Mouse (Mus musculus) small intestine, adult 2 months (tissue): ENCODE results near the gene P2rx4. TPM values are rescaled to one million over a fixed set of nuclear protein-coding genes. Genes with fewer than 3 reads are reported as not detected.

Experiments
- H3K27ac ChIP-seq: fragments of 200-500 bp; 2 replicates; pipeline ENCODE4 v1.5.1; 2012; ENCODE audit warnings: low read depth, low read length, control low read depth, inconsistent platforms; ENCODE audit not compliant: insufficient read depth
- H3K27me3 ChIP-seq: fragments of 200-500 bp; 2 replicates; pipeline ENCODE4 v1.6.1; 2012; ENCODE audit warnings: mild to moderate bottlenecking, moderate library complexity, low read length, inconsistent platforms; ENCODE audit not compliant: control insufficient read depth, insufficient read depth
- H3K36me3 ChIP-seq: fragments of 200-500 bp; 2 replicates; pipeline ENCODE4 v1.6.1; 2012; ENCODE audit warnings: mild to moderate bottlenecking, low read length, control low read depth, inconsistent platforms; ENCODE audit not compliant: control insufficient read depth, insufficient read depth
- H3K4me1 ChIP-seq: fragments of 200-500 bp; 2 replicates; pipeline ENCODE4 v1.6.1; 2012; ENCODE audit warnings: low read length, inconsistent platforms, mixed read lengths; ENCODE audit not compliant: control insufficient read depth, insufficient read depth, insufficient read length
- H3K4me3 ChIP-seq: fragments of 200-500 bp; 2 replicates; pipeline ENCODE4 v1.5.1; 2012; ENCODE audit warnings: low read depth, mild to moderate bottlenecking, control low read depth, inconsistent platforms, low read length, moderate library complexity
- CTCF ChIP-seq: fragments of 200-500 bp; IDR thresholded peaks from 2 replicates; pipeline ENCODE4 v1.5.1; 2012; ENCODE audit warnings: low read depth, mild to moderate bottlenecking, control low read depth, inconsistent platforms, low read length, moderate library complexity, mixed read lengths; ENCODE audit not compliant: insufficient replicate concordance, insufficient read length; ENCODE audit errors: extremely low read depth
- POLR2A ChIP-seq: fragments of 200-500 bp; IDR thresholded peaks from 2 replicates; pipeline ENCODE4 v1.6.1; 2012; ENCODE audit warnings: low read depth, mild to moderate bottlenecking, control low read depth, inconsistent platforms, low read length, moderate library complexity
- WGBS: fragments of 180-500 bp; shearing (Covaris S2); methylation state at CpG from one replicate; pipeline ENCODE4 v1.1.7; 2018; 5-methylcytosine and 5-hydroxymethylcytosine counted together
- polyA plus RNA-seq: library from polyadenylated mRNA; depleted of rRNA; stranded (reverse); fragments of >200 nt; gene quantifications from 2 replicates; pipeline ENCODE4 v1.2.3, GENCODE M21; 2012

P2rx4 gene
- polyA plus RNA-seq, 1 experiment = 61.9 TPM

DNA sequence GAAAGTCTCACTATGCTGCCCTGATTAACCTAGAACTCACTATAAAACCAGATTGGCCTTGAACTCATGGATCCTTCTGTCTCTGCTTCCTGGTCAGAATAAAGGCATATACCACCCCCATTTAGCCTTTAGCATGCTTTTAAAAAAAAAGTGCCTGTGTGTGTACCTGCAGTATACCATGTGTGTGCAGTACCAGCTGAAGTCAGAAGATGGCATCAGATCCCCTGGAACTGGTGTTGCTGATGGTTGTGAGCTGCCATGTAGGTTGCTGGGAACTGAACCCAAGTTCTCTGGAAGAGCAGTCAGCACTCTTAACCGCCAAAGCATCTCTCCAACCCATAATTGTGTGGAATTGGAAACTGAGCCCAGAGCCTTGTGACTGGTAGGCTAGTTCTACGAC, 9.4 kb downstream of the P2rx4 start:
- no peaks in the 10 kb centered on the region for H3K27me3 ChIP-seq
- no peak for TF ChIP-seq CTCF
- TF ChIP-seq POLR2A = no peak
- 100% methylated on average over 2 of the region's 2 CpGs for WGBS
- H3K36me3 ChIP-seq = peaks cover 32% of the 10 kb centered on the region
- no peak overlapping the region for H3K4me3 ChIP-seq
- no peaks in the 10 kb centered on the region for H3K4me1 ChIP-seq
- no peak overlapping the region for H3K27ac ChIP-seq

GRCm38 (mm10) chr5:122718400-122718799, 11.1 kb downstream of the P2rx4 start:
- TF ChIP-seq CTCF = no peak
- TF ChIP-seq POLR2A = no peak
- WGBS = 64% methylated on average over 7 of the region's 7 CpGs
- Histone ChIP-seq H3K36me3 (peaks cover 32% of the 10 kb centered on the region), H3K27me3 (no peaks in the 10 kb centered on the region), H3K27ac (no peak overlapping the region), H3K4me1 (no peaks in the 10 kb centered on the region), H3K4me3 (no peak overlapping the region)

DNA sequence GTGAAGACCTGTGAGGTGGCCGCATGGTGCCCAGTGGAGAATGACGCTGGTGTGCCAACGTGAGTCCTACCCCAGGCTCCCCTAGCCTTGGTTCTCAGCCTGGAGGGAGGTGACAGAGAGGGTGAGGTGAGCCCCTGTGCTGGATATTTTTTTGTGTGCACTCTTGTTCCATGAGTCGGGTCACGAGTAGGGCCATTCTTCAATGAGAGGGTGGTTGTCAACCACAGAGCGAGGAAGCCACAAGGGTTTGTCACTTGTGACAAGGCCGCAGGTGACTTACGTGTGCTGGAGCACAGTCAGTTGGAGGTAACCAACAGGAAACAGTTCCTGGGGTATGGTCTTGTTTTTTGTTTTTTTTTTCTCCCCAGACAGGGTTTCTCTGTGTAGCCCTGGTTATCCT, 11.8 kb downstream of the P2rx4 start:
- H3K27ac ChIP-seq = no peak overlapping the region
- no peaks in the 10 kb centered on the region for H3K4me1 ChIP-seq
- 94% methylated on average over 8 of the region's 8 CpGs for WGBS
- TF ChIP-seq CTCF (no peak), POLR2A (no peak)
- H3K4me3 ChIP-seq = no peak overlapping the region
- no peaks in the 10 kb centered on the region for H3K27me3 ChIP-seq
- H3K36me3 ChIP-seq = peaks cover 32% of the 10 kb centered on the region

DNA sequence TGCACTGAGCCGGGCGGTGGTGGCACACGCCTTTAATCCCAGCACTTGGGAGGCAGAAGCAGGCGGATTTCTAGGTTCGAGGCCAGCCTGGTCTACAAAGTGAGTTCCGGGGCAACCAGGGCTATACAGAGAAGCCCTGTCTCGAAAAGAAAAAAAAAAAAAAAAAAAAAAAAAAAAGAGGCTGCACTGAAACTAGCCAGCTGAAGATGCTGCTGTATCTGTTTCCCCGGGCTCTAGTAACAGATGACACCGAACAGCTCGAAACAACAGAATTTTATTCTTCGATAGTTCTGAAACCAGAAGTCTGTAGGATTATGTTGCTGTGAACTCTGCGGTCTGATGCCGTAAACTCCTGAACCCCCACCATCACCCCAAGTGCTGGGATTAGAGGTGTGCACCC, 18.1 kb downstream of the P2rx4 start:
- Histone ChIP-seq H3K36me3 (peaks cover 12% of the 10 kb centered on the region), H3K27me3 (no peaks in the 10 kb centered on the region), H3K4me1 (0 out of 2 replicates have a peak, but pooled peaks cover 3% of the 10 kb centered on the region), H3K27ac (no peak overlapping the region), H3K4me3 (no peak overlapping the region)
- 87% methylated on average over 13 of the region's 13 CpGs for WGBS
- TF ChIP-seq CTCF (no peak), POLR2A (no peak)

DNA sequence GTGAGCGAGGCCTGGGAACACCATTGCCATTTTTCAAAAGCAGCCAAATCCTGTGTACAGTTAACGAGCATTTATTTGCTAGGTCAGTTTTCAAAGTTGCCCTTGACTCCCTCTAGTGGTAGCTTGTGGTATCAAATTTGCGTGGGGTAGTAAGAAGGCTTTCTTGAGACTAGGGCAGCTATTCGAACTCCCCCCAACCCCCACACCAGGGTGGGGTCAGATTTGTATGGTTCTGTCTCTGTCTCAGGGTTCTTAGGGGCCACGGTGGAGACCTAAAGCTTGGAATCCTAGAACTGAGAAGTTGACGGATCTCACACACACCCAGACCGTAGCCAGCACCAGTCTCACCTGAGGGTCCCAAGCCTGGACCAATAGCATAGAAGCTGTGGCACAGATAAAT, 18.7 kb downstream of the P2rx4 start:
- WGBS = 18% methylated on average over 7 of the region's 7 CpGs
- 0 out of 2 replicates have a peak, but pooled peaks cover 6% of the 10 kb centered on the region for H3K4me1 ChIP-seq
- no peak overlapping the region for H3K4me3 ChIP-seq
- peaks cover 12% of the 10 kb centered on the region for H3K36me3 ChIP-seq
- H3K27me3 ChIP-seq = no peaks in the 10 kb centered on the region
- H3K27ac ChIP-seq = no peak overlapping the region
- TF ChIP-seq POLR2A (no peak), CTCF (peak; percentile 56; the same call in 1 of the 2 replicates)

GRCm38 (mm10) chr5:122726595-122726994, 19.3 kb downstream of the P2rx4 start:
- H3K27ac ChIP-seq = no peak overlapping the region
- WGBS = 76% methylated on average over 5 of the region's 5 CpGs
- H3K4me1 ChIP-seq = 0 out of 2 replicates have a peak, but pooled peaks cover 6% of the 10 kb centered on the region
- H3K27me3 ChIP-seq = no peaks in the 10 kb centered on the region
- no peak overlapping the region for H3K4me3 ChIP-seq
- H3K36me3 ChIP-seq = peaks cover 12% of the 10 kb centered on the region
- TF ChIP-seq CTCF = no peak
- no peak for TF ChIP-seq POLR2A

GRCm38 (mm10) chr5:122727096-122727495, 19.8 kb downstream of the P2rx4 start:
- H3K27me3 ChIP-seq = no peaks in the 10 kb centered on the region
- no peak overlapping the region for H3K27ac ChIP-seq
- H3K36me3 ChIP-seq = peaks cover 12% of the 10 kb centered on the region
- peak; percentile 14; the same call in 1 of the 2 replicates for TF ChIP-seq CTCF
- no peak for TF ChIP-seq POLR2A
- H3K4me1 ChIP-seq = 0 out of 2 replicates have a peak, but pooled peaks cover 6% of the 10 kb centered on the region
- no peak overlapping the region for H3K4me3 ChIP-seq
- WGBS = 98% methylated on average over 7 of the region's 7 CpGs
